Mouse (Mus musculus) kidney, adult 2 months (tissue): ENCODE data around the gene Chrm3. TPM values are rescaled to one million over a fixed set of nuclear protein-coding genes. Genes with fewer than 3 reads are reported as not detected.

Experiments
- DNase-seq: peaks from one replicate; pipeline ENCODE4 v3.0.0; 2021
- H3K27ac ChIP-seq: fragments of 200-500 bp; 2 replicates; pipeline ENCODE4 v1.5.1; 2012; ENCODE audit warnings: low read depth, low read length, control low read depth, inconsistent platforms; ENCODE audit not compliant: insufficient read depth
- H3K27me3 ChIP-seq: fragments of 200-500 bp; replicated peaks from 2 replicates; pipeline ENCODE4 v1.6.1; 2012; ENCODE audit warnings: mild to moderate bottlenecking, moderate library complexity, low read length, inconsistent platforms; ENCODE audit not compliant: control insufficient read depth, insufficient read depth
- H3K36me3 ChIP-seq: fragments of 200-500 bp; 2 replicates; pipeline ENCODE4 v1.6.1; 2012; ENCODE audit warnings: mild to moderate bottlenecking, moderate library complexity, low read length, inconsistent platforms; ENCODE audit not compliant: control insufficient read depth, insufficient read depth
- H3K4me1 ChIP-seq: fragments of 200-500 bp; 2 replicates; pipeline ENCODE4 v1.6.1; 2011; ENCODE audit warnings: low read length; ENCODE audit not compliant: control insufficient read depth, insufficient read depth
- H3K4me3 ChIP-seq: fragments of 200-500 bp; 2 replicates; pipeline ENCODE4 v1.5.1; 2011; ENCODE audit warnings: mild to moderate bottlenecking, low read depth, low read length, control low read depth; ENCODE audit not compliant: insufficient read depth
- CTCF ChIP-seq: fragments of 200-500 bp; conservative IDR thresholded peaks from 2 replicates; pipeline ENCODE4 v1.5.1; 2011; ENCODE audit warnings: low read depth, mild to moderate bottlenecking, control low read depth, low read length, moderate library complexity, mixed read lengths; ENCODE audit not compliant: insufficient read depth, insufficient read length
- POLR2A ChIP-seq: fragments of 200-500 bp; IDR thresholded peaks from one replicate; pipeline ENCODE4 v1.6.1; 2011; ENCODE audit warnings: low read depth, low read length, control low read depth
- WGBS: fragments of 180-500 bp; shearing (Covaris S2); methylation state at CpG from one replicate; pipeline ENCODE4 v1.1.7; 2018; 5-methylcytosine and 5-hydroxymethylcytosine counted together
- polyA plus RNA-seq: library from polyadenylated mRNA; depleted of rRNA; stranded (reverse); fragments of >200 nt; gene quantifications from 2 replicates; pipeline ENCODE4 v1.2.3, GENCODE M21; 2012

The Chrm3 gene
- polyA plus RNA-seq, 1 experiment, result 3.1 TPM

- 76% methylated on average over 2 of the region's 2 CpGs for WGBS
- Histone ChIP-seq H3K36me3 (no peaks in the 10 kb centered on the region), H3K27ac (no peak overlapping the region), H3K4me1 (no peaks in the 10 kb centered on the region), H3K4me3 (no peak overlapping the region), H3K27me3 (no peaks in the 10 kb centered on the region)
- no peak for TF ChIP-seq CTCF
- no peak for TF ChIP-seq POLR2A
- no peak for DNase-seq
These were observed 368.0 kb downstream of the Chrm3 start for GRCm38 (mm10) chr13:9992640-9993039.

DNA sequence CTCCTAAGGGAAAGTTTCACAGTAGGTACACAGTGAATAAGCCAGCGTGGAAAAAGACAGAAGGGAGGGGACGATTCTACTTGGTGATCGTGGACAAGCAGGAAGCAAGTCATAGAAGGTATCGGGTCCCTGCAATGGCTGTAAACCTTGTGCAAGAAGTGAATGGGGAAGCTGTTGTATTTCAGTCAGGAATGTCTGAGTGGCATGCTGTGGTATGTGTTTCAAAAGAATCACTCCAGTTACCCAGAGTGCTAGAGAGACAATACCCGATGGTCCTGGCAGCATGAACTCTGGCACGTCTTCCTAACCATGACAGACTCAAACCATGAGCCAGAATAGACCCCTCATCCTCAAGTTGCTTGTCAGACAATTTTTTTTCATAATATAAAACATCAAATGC lies 375.0 kb downstream of the Chrm3 start:
- Histone ChIP-seq H3K4me3 (no peak overlapping the region), H3K36me3 (no peaks in the 10 kb centered on the region), H3K4me1 (no peaks in the 10 kb centered on the region), H3K27ac (no peak overlapping the region), H3K27me3 (no peaks in the 10 kb centered on the region)
- DNase-seq, result no peak
- WGBS, result 58% methylated on average over 6 of the region's 6 CpGs
- no peak for TF ChIP-seq POLR2A
- no peak for TF ChIP-seq CTCF

GRCm38 (mm10) chr13:9983293-9983692 lies 377.4 kb downstream of the Chrm3 start:
- TF ChIP-seq CTCF, result no peak
- 74% methylated on average over 2 of the region's 2 CpGs for WGBS
- Histone ChIP-seq H3K27ac (no peak overlapping the region), H3K36me3 (no peaks in the 10 kb centered on the region), H3K4me1 (no peaks in the 10 kb centered on the region), H3K4me3 (no peak overlapping the region), H3K27me3 (no peaks in the 10 kb centered on the region)
- no peak for DNase-seq

DNA sequence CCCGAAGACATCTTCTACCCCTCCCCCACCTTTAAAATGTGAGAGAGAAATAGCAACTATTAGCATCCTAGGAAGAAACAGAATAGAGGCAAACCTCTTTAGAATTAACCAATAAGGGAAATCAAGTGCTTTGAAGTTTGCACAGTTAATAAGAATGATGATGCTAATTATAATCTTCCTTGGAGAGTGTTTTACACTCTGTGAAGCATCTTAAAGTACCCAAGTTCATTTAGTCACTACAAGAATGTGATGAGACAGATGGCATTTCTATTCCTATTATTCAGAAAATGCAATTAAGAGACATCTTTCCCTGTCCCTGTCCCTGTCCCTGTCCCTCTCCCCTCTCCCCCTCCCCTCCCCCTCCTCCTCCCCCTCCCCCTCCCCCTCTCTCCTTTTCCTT lies 382.9 kb downstream of the Chrm3 start:
- TF ChIP-seq POLR2A (no peak), CTCF (no peak)

GRCm38 (mm10) chr13:9973742-9974321 lies 386.8 kb downstream of the Chrm3 start:
- H3K27ac ChIP-seq, result no peak overlapping the region
- H3K27me3 ChIP-seq, result no peaks in the 10 kb centered on the region
- no peak overlapping the region for H3K4me3 ChIP-seq
- 59% methylated on average over 2 of the region's 2 CpGs for WGBS
- no peak for DNase-seq
- no peaks in the 10 kb centered on the region for H3K36me3 ChIP-seq
- no peaks in the 10 kb centered on the region for H3K4me1 ChIP-seq
- TF ChIP-seq POLR2A, result no peak
- TF ChIP-seq CTCF, result no peak

More for the DNA sequence above, 382.9 kb downstream of the Chrm3 start:
- Histone ChIP-seq H3K4me1 (no peaks in the 10 kb centered on the region), H3K4me3 (no peak overlapping the region), H3K36me3 (no peaks in the 10 kb centered on the region), H3K27me3 (no peaks in the 10 kb centered on the region), H3K27ac (no peak overlapping the region)
- DNase-seq, result no peak
- WGBS, result 79% methylated on average over 1 of the region's 1 CpGs

DNA sequence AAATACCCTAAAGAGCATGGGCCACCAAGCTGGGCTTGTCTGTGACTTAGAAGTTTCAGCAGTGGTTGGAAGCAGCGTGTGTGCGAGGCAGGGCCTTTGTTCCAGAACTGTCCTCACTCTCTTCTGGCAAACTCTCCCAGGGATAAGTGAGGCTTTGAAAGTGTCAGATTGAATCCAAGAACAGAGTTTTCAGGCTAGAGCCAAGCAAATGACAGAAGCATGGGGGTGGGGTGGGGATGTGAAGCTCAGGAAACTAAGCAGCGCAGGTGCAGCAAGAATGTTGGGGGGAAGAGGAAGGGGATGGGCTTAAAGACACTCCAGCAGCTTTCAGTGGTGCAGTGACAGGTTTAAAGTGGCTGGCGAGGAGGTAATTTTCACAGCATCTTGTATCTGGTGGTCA lies 388.8 kb downstream of the Chrm3 start:
- WGBS, result 75% methylated on average over 4 of the region's 4 CpGs
- no peaks in the 10 kb centered on the region for H3K36me3 ChIP-seq
- no peaks in the 10 kb centered on the region for H3K4me1 ChIP-seq
- TF ChIP-seq POLR2A (no peak), CTCF (no peak)
- no peak overlapping the region for H3K27ac ChIP-seq
- no peaks in the 10 kb centered on the region for H3K27me3 ChIP-seq
- no peak for DNase-seq
- no peak overlapping the region for H3K4me3 ChIP-seq

- no peak overlapping the region for H3K4me3 ChIP-seq
- no peaks in the 10 kb centered on the region for H3K4me1 ChIP-seq
- no peaks in the 10 kb centered on the region for H3K27me3 ChIP-seq
- TF ChIP-seq CTCF (no peak), POLR2A (no peak)
- DNase-seq, result no peak
- no peak overlapping the region for H3K27ac ChIP-seq
- no peaks in the 10 kb centered on the region for H3K36me3 ChIP-seq
These were observed 408.0 kb downstream of the Chrm3 start for GRCm38 (mm10) chr13:9952619-9953018.
